Mouse (Mus musculus) embryonic stem cell, embryonic (primary cell): ENCODE data around the gene Hdgfl3.

ENCODE experiments used
- CTCF ChIA-PET, 4 experiments: fragments of 300-600 bp in 2 of 4; fragments of 350-600 bp in 2 of 4; sonication (Branson Sonifier 250); formaldehyde crosslinking; loops; one replicate each; lab custom pipeline; 2022; ENCODE audit warnings: inconsistent platforms in 2 of 4; lab: Charles Lee
- POLR2A ChIA-PET, 4 experiments: fragments of 300-600 bp in 2 of 4; fragments of 350-600 bp in 2 of 4; sonication (Branson Sonifier 250); formaldehyde crosslinking; loops; one replicate each; lab custom pipeline; 2022; ENCODE audit warnings: antibody characterized with exemption in 4 of 4, inconsistent platforms in 1 of 4; lab: Charles Lee

Hdgfl3 gene

GRCm38 (mm10) chr7:81934267-81934745 lies at the start of gene Hdgfl3:
Gene Hdgfl3 (minus strand): TSS chr7:81934473.
- CTCF ChIA-PET, result interaction anchor here in 2 of 4 experiments (0.6 to 1.4 kb wide), 2 partner anchors 185 to 1548 kb away, joined by 3 to 4 read pairs; no protein-coding TSS in a partner anchor

GRCm38 (mm10) chr7:81983651-81984050 lies 49.4 kb upstream of the Hdgfl3 start:
- CTCF ChIA-PET, result interaction anchor here in 3 of 4 experiments (0.6 to 1.6 kb wide), 5 partner anchors 10 to 520 kb away, joined by 3 read pairs; no protein-coding TSS in a partner anchor
- POLR2A ChIA-PET, result no interaction called here

More at GRCm38 (mm10) chr7:81934267-81934745, at the start of gene Hdgfl3:
- POLR2A ChIA-PET, result interaction anchor here in 3 of 4 experiments (0.8 to 1.5 kb wide), 5 partner anchors 66 to 336 kb away, joined by 3 read pairs; partner anchors contain the start of gene Btbd1 (in 1 of the 3)

GRCm38 (mm10) chr7:81978304-81978703 lies 44.0 kb upstream of the Hdgfl3 start:
- CTCF ChIA-PET, result no interaction called here
- POLR2A ChIA-PET, result no interaction called here

GRCm38 (mm10) chr7:81974616-81975015 lies 40.3 kb upstream of the Hdgfl3 start:
- CTCF ChIA-PET, result interaction anchor here in 1 of 4 experiments (1.1 kb wide), 1 partner anchor 144 kb away, joined by 3 read pairs; no protein-coding TSS in a partner anchor
- POLR2A ChIA-PET, result no interaction called here

- POLR2A ChIA-PET, result no interaction called here
- CTCF ChIA-PET, result interaction anchor here in 2 of 4 experiments (1.0 to 1.7 kb wide), 5 partner anchors 10 to 375 kb away, joined by 3 to 4 read pairs (median 3); no protein-coding TSS in a partner anchor
Observed at GRCm38 (mm10) chr7:81973939-81974338, 39.7 kb upstream of the Hdgfl3 start.

- ChIA-PET CTCF (interaction anchor here in 2 of 4 experiments (1.0 to 1.7 kb wide), 6 partner anchors 11 to 376 kb away, joined by 3 to 4 read pairs (median 4); no protein-coding TSS in a partner anchor), POLR2A (no interaction called here)
Observed at GRCm38 (mm10) chr7:81973339-81973738, 39.1 kb upstream of the Hdgfl3 start.

- ChIA-PET CTCF (no interaction called here), POLR2A (interaction anchor here in 1 of 4 experiments (0.7 kb wide), 1 partner anchor 97 kb away, joined by 3 read pairs; no protein-coding TSS in a partner anchor)
Observed at GRCm38 (mm10) chr7:81968975-81969374, 34.7 kb upstream of the Hdgfl3 start.

- CTCF ChIA-PET, result interaction anchor here in 1 of 4 experiments (0.6 kb wide), 1 partner anchor 138 kb away, joined by 5 read pairs; no protein-coding TSS in a partner anchor
- POLR2A ChIA-PET, result no interaction called here
Observed at GRCm38 (mm10) chr7:81968451-81968850, 34.2 kb upstream of the Hdgfl3 start.

- CTCF ChIA-PET, result no interaction called here
- POLR2A ChIA-PET, result no interaction called here
Observed at GRCm38 (mm10) chr7:81966195-81966594, 31.9 kb upstream of the Hdgfl3 start.

GRCm38 (mm10) chr7:81959704-81960103 lies 25.4 kb upstream of the Hdgfl3 start:
- POLR2A ChIA-PET, result interaction anchor here in 2 of 4 experiments (0.6 to 1.2 kb wide), 2 partner anchors 13 to 309 kb away, joined by 3 read pairs; no protein-coding TSS in a partner anchor

GRCm38 (mm10) chr7:81954208-81954846 lies 20.1 kb upstream of the Hdgfl3 start:
- ChIA-PET POLR2A (no interaction called here), CTCF (interaction anchor here in 3 of 4 experiments (0.7 to 1.8 kb wide), 11 partner anchors 9 to 320 kb away, joined by 3 to 7 read pairs (median 4); no protein-coding TSS in a partner anchor)

More at GRCm38 (mm10) chr7:81959704-81960103, 25.4 kb upstream of the Hdgfl3 start:
- CTCF ChIA-PET, result interaction anchor here (0.6 to 3.5 kb wide), 21 partner anchors 10 to 379 kb away, joined by 3 to 23 read pairs (median 3); no protein-coding TSS in a partner anchor

- ChIA-PET CTCF (interaction anchor here in 2 of 4 experiments (0.8 to 2.6 kb wide), 2 partner anchors 9 to 389 kb away, joined by 3 to 10 read pairs; no protein-coding TSS in a partner anchor), POLR2A (no interaction called here)
Observed at GRCm38 (mm10) chr7:81950499-81950898, 16.2 kb upstream of the Hdgfl3 start.

GRCm38 (mm10) chr7:81945398-81945797 lies 11.1 kb upstream of the Hdgfl3 start:
- POLR2A ChIA-PET, result no interaction called here
- CTCF ChIA-PET, result interaction anchor here in 3 of 4 experiments (0.6 to 1.6 kb wide), 10 partner anchors 8 to 329 kb away, joined by 3 to 7 read pairs (median 4); no protein-coding TSS in a partner anchor

- CTCF ChIA-PET, result interaction anchor here in 2 of 4 experiments (1.0 to 1.4 kb wide), 3 partner anchors 61 to 184 kb away, joined by 3 to 4 read pairs (median 3); no protein-coding TSS in a partner anchor
- POLR2A ChIA-PET, result interaction anchor here in 2 of 4 experiments (1.3 to 1.5 kb wide), 4 partner anchors 106 to 335 kb away, joined by 3 read pairs; partner anchors contain the start of gene Btbd1 (in 1 of the 2)
Observed at GRCm38 (mm10) chr7:81934806-81935205, 533 bp upstream of the Hdgfl3 start.

- ChIA-PET CTCF (interaction anchor here (0.6 to 1.4 kb wide), 5 partner anchors 13 to 1547 kb away, joined by 3 to 4 read pairs (median 3); no protein-coding TSS in a partner anchor), POLR2A (interaction anchor here in 3 of 4 experiments (0.8 to 1.5 kb wide), 5 partner anchors 66 to 336 kb away, joined by 3 read pairs; partner anchors contain the start of gene Btbd1 (in 1 of the 3))
Observed at GRCm38 (mm10) chr7:81933601-81934266, 539 bp downstream of the Hdgfl3 start.

GRCm38 (mm10) chr7:81933061-81933600 lies 1.1 kb downstream of the Hdgfl3 start:
- ChIA-PET CTCF (interaction anchor here (0.6 to 1.4 kb wide), 6 partner anchors 13 to 387 kb away, joined by 3 to 4 read pairs (median 3); no protein-coding TSS in a partner anchor), POLR2A (interaction anchor here in 1 of 4 experiments (0.6 to 1.5 kb wide), 2 partner anchors 104 to 171 kb away, joined by 3 read pairs; partner anchors contain the start of gene Btbd1)

- ChIA-PET POLR2A (interaction anchor here in 1 of 4 experiments (0.6 kb wide), 1 partner anchor 170 kb away, joined by 3 read pairs; no protein-coding TSS in a partner anchor), CTCF (interaction anchor here in 3 of 4 experiments (0.6 to 1.4 kb wide), 4 partner anchors 14 to 387 kb away, joined by 3 to 4 read pairs (median 3); no protein-coding TSS in a partner anchor)
Observed at GRCm38 (mm10) chr7:81932521-81933045, 1.7 kb downstream of the Hdgfl3 start.
